In genomic region chr6:43829903-43830302, GRCm38 (mm10) we compare ENCODE assay signal across 26 mouse cellular contexts.
DNase-seq lines count a peak whose midpoint lies in the region; ATAC-seq and TF ChIP-seq lines count a peak whose summit lies in the region.
"Had no signal": no experiment of that assay in that cellular context is flagged by ENCODE, and none has a peak within 500 bp of the region (broad histone marks: within the 10 kb centered on the region; RNA-seq: fewer than 3 reads in every experiment).

No protein-coding gene starts in this region.

- TF ChIP-seq POLR2A in ES-Bruce4 (IDR thresholded peaks at IDR 0.05; ENCODE audit: insufficient read depth, low read length), result no peak

- no peak overlapping the region for H3K4me3 ChIP-seq in ES-Bruce4 (ENCODE audit: low read depth, low read length)
- no peak overlapping the region for H3K4me3 ChIP-seq in forebrain, embryonic 15.5 days
- H3K4me3 ChIP-seq in intestine, embryonic 15.5 days (replicated peaks), result no peak overlapping the region

- H3K36me3 ChIP-seq in ES-Bruce4 (ENCODE audit: control insufficient read depth, insufficient read depth, low read length, poor library complexity, severe bottlenecking), result no peaks in the 10 kb centered on the region
- no peaks in the 10 kb centered on the region for H3K36me3 ChIP-seq in forebrain, embryonic 15.5 days
- H3K36me3 ChIP-seq in intestine, embryonic 15.5 days, result no peaks in the 10 kb centered on the region
- H3K36me3 ChIP-seq: G1E had no signal

- WGBS in forebrain, embryonic 15.5 days, result 64% methylated on average over 3 of the region's 3 CpGs
- 80% methylated on average over 3 of the region's 3 CpGs for WGBS in intestine, embryonic 15.5 days

- no peak overlapping the region for H3K4me2 ChIP-seq in forebrain, embryonic 15.5 days (replicated peaks)
- no peak overlapping the region for H3K4me2 ChIP-seq in intestine, embryonic 15.5 days (replicated peaks)

- no peak for ATAC-seq in forebrain, embryonic 15.5 days (replicated peaks)
- no peak for ATAC-seq in intestine, embryonic 15.5 days
- ATAC-seq: activated CD4-positive, CD25-positive, alpha-beta regulatory T cell, adult 4 months; CD4-positive, CD25-positive, alpha-beta regulatory T cell, adult 4 months; Patski had no signal

- H3K9me3 ChIP-seq in ES-Bruce4 (replicated peaks; ENCODE audit: control insufficient read depth, insufficient read depth, low read length, poor library complexity, severe bottlenecking), result no peaks in the 10 kb centered on the region
- no peaks in the 10 kb centered on the region for H3K9me3 ChIP-seq in forebrain, embryonic 15.5 days
- H3K9me3 ChIP-seq in intestine, embryonic 15.5 days, result no peaks in the 10 kb centered on the region
- H3K9me3 ChIP-seq: G1E had no signal

- no peaks in the 10 kb centered on the region for H3K27me3 ChIP-seq in ES-Bruce4 (ENCODE audit: control insufficient read depth, insufficient read depth, low read length, poor library complexity, severe bottlenecking)
- H3K27me3 ChIP-seq in forebrain, embryonic 15.5 days, result no peaks in the 10 kb centered on the region
- H3K27me3 ChIP-seq in intestine, embryonic 15.5 days (replicated peaks), result no peaks in the 10 kb centered on the region
- H3K27me3 ChIP-seq: CH12.LX, Patski had no signal

- no peak for TF ChIP-seq CTCF in ES-Bruce4 (IDR thresholded peaks at IDR 0.05; ENCODE audit: low read depth, low read length)

- no peak overlapping the region for H3K9ac ChIP-seq in ES-Bruce4 (ENCODE audit: low read depth, poor library complexity, severe bottlenecking)
- no peak overlapping the region for H3K9ac ChIP-seq in forebrain, embryonic 15.5 days (replicated peaks)
- H3K9ac ChIP-seq in intestine, embryonic 15.5 days, result no peak overlapping the region

- peak; percentile 70 for DNase-seq in ES-CJ7 (ENCODE audit: low read depth, low spot score)
- peak; percentile 65 for DNase-seq in R1 (ENCODE audit: low read depth, low spot score)
- DNase-seq in ZHBTc4 (ENCODE audit: low read depth, low spot score), result peak; percentile 34
- no peak for DNase-seq in lung, postnatal 25 days (ENCODE audit: low spot score)
- no peak for DNase-seq in left cerebral cortex, adult 18-20 months (ENCODE audit: low spot score in 2 of 2)
- DNase-seq: adrenal gland, adult 2 months; adrenal gland, adult 8-10 months; adrenal gland, postnatal 10 days; adrenal gland, postnatal 14 days; adrenal gland, postnatal 25 days; adrenal gland, postnatal 36 days; B cell, adult 2 months; cerebellum, adult 11 months; cerebellum, adult 11-12 months; cerebellum, adult 18-20 months; cerebellum, adult 2 months; cerebellum, adult 8-10 months; cerebellum, adult 9-10 months had no signal

- no peaks in the 10 kb centered on the region for H3K4me1 ChIP-seq in ES-Bruce4 (ENCODE audit: control insufficient read depth, insufficient read depth, low read length)
- H3K4me1 ChIP-seq in forebrain, embryonic 15.5 days, result no peaks in the 10 kb centered on the region
- H3K4me1 ChIP-seq in intestine, embryonic 15.5 days (replicated peaks), result no peaks in the 10 kb centered on the region

- no peak overlapping the region for H3K27ac ChIP-seq in ES-Bruce4 (ENCODE audit: insufficient read depth, low read length)
- H3K27ac ChIP-seq in forebrain, embryonic 15.5 days (replicated peaks), result no peak overlapping the region
- H3K27ac ChIP-seq in intestine, embryonic 15.5 days, result no peak overlapping the region

- 0 out of 2 replicates have a peak, but pooled peaks have one; percentile 51 for TF ChIP-seq EP300 in ES-Bruce4 (IDR thresholded peaks at IDR 0.05; ENCODE audit: insufficient read depth, low read depth, low read length)

Comparison
In these comparisons a context has a peak if more than half of its experiments do, and no peak if none do; other contexts are left out.
1. DNase-seq: peak in ES-CJ7 (single experiment), R1 (single experiment) and ZHBTc4 (single experiment); none in lung, postnatal 25 days (single experiment) and left cerebral cortex, adult 18-20 months (0 of 2).